Mouse (Mus musculus): ENCODE data around the gene Pnma1.

Pnma1 gene

DNA sequence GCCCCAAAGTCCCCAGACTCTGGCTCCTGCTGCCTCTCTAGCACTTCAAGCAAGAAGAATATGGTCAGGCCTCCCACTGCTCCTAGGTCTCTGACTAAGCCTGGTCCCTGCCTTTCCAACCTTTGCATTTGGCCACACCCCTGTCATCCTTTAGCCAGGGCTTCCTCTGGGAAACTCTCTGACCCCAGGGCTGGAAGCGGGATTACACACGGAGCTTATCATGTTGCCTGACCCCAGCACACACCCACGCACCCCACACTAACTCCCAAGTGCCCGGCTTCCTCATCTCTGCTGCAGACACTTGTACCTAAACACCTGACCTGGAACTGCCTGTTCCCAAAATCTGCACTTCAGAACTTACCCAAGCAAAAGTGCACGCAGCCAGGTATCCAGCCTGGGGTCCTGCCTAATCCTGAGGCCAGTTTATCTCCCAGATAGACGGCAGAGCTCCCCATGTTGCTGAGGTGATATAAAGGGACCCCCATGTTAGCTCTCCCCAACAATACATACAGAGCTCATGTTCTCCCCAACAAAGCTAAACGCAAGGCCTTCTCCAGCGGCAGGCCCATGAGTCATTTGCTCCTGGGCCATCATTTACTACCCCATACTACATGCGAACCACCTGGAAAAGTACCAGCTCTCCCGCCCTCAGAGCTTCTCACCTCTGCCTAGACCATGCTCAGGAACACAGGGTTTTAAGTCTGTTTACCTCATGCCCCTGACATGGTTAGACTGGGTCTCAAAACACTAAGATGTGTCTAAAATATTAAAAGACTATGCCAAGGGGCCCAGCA is 30.6 kb upstream of the Pnma1 start:
- in situ Hi-C loops (cut with MboI, MseI): no loop called here

DNA sequence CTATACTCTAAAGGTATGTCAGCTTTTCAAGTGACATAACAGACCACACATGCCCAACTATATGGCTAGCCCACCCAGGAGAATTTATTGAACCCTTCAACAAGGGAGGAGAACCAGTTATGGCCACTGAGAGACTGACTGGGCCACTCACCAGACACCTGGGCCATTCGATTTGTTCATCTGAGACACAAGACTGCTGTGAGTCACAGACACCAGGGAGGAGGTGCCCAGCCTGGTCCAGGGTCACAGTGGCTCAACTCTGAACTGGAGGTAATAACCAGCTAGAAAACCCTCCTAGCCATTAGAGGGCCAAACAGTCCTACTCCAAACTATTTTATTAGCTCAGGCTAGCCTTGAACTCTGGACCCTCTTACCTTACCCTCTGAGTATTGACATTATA is 29.8 kb upstream of the Pnma1 start:
- in situ Hi-C loops (cut with MboI, MseI): no loop called here

DNA sequence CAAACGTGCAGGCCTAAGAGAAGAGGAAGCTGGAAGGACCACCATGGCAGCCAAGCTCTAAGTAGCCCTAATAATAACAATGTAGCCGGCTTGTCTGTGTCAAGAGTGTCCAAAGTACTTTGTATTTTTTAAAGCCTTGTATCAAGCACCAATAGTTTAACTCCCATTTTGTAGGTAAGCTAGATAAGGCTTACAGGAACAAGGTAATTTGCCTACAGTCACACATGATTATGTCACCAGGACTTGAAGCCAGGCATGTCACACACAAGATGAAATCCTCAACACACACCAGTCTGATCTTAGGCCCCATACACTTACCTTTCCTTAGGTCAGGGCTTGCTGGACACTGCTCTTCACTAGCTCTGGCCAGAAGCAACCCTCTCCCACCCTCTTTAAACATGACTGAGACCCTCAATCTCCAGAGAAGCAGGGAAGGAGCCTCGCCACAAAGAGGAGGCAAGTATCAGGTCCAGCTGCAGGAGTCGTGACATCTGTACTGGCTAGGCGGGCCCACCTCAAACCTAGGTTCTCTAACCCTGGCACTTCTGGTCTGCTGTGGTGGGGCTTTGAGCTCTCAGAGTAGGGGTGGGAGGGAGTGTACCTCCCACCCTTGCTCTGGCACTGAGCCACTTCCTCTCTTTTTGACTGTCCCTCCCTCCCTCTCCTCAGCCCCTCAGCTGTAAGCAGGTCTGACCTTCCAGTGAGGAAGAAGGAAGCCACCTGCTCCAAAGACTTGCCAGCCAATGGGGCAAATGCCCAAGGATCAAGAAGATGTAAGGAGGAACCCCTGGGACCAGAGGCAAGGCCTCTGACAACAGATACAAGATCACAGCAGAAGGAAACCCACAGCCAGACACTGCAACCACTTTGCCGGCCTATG is 28.8 kb upstream of the Pnma1 start:
- in situ Hi-C loops (cut with MboI, MseI): no loop called here

DNA sequence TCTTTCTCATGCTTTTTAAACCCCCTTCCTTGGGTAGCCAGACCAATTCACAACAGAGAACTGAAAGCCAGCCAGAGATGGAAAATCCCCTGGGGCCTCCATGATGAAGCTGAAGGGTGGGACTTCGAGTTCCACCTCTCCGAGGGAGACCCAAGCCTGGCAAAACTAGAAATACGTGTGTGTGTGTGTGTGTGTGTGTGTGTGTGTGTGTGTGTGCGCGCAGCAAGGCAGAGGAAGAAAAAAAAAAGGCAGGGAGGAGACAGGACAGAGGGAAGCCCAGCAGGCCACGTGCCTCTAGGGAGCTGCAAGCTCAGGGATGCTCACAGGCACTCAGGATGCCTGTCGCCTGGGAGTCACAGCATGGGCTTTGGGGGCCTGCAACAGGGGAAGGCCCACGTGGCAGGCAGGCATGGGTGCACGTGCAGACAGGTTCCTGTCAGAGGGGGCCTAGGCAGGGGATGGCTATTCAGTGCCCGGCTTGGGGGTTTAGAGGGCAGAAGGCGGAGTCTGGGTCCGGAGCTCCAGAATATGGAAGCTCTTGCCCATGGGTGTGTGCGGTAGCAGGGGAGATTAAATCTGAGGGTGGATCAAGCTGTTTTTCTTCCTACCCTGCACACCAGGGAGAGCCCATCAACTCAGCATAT is 28.0 kb upstream of the Pnma1 start:
- in situ Hi-C loops (cut with MboI, MseI): no loop called here

DNA sequence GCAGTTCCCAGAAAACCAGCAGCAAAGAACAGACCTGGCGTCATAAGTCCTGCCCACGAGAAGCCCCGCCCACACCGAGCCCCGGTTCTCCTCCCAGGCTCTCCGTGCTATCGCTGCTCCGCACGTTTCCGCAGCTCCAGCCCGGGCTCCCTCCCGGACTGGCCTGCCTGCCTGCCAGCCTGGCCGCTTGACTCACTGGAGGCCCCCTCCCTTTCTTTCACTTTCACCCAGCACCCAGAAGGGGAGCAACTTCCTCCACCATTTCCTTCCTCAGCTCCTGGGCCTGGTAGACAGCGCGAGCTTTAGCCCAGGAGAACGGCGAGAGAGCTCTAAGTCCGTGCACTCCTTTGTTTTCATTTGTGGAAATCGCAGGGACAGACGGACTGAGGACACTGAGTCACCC is 27.4 kb upstream of the Pnma1 start:
- in situ Hi-C loops (cut with MboI, MseI): no loop called here

DNA sequence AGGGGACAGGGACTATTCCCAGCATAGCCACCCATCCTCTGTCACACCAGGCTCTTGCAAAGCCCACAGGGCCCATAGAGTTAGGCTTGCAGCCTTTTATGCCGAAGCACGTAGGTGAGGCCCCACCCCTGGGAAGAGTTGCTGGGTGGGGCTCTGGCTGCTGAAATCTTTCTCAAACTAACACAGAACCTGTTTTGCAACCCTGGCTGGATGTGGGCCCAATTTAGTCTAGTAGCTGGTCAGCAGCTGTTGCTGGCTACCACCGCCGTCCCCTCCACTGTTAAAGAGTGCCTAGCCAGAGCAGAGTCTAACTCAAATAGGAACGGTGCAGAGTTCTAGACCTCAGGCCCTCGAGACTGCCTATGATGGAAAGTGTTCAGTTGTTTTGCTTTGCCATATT is 26.6 kb upstream of the Pnma1 start:
- in situ Hi-C loops (cut with MboI, MseI): no loop called here

DNA sequence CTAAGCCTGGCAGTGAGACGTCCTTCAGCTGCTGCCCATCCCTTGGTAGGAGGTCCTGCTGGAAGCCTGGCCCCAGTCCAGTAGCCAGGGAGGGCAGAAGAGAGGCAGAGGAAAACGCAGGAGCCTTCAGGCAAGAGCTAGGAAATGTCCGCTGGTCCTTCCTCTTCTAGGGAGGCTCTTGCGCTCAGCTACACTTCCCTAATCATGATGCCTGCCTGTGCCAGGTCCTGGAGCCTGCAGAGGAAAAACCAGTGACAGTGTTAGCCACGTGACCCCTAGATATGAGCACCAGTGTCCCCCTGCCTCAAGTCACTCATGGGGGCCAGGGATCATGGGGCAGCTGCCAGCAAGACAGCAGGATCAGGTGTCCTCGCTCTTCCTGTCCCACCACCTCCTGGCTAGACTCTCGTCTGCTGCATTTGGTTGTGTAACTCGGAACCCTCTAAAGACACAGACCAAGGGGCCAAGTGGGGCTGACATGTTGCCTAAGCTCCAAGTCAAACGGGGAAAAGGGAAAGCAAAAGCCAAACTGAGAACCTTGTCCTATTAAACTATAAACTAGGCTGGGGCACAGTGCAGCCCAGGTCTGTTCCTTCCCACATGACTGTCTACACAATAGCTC is 26.0 kb upstream of the Pnma1 start:
- in situ Hi-C loops (cut with MboI, MseI): no loop called here

DNA sequence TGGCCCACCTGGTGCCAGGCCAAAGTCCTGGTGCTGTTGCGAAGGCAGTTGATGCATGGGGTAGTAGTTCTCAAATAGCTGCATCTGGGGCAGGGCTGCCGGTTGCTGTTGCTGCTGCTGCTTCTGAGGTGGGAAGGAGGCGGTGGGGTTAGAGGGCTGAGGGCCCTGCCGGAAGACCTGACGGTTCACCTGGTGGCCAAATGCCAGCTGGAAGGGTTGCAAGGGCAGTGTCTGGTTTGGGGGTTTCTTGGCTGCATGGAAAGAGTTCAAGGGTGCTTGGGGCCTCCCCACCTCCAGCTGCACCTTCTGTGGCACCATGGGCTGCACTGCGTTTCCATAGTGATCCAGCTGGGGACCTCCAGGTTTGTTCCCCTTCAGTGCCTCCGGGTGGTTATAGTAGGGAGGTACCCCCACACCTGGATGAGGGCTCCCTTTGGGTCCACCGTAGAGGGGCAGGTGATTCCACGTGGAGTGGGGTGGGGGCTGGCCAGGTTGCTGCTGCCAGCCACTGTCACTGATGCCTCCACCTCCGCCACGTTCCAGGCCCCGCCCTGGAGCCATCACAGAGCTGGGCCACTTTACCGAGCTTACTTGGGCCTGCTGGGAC is 25.1 kb upstream of the Pnma1 start:
- in situ Hi-C loops (cut with MboI, MseI): no loop called here

DNA sequence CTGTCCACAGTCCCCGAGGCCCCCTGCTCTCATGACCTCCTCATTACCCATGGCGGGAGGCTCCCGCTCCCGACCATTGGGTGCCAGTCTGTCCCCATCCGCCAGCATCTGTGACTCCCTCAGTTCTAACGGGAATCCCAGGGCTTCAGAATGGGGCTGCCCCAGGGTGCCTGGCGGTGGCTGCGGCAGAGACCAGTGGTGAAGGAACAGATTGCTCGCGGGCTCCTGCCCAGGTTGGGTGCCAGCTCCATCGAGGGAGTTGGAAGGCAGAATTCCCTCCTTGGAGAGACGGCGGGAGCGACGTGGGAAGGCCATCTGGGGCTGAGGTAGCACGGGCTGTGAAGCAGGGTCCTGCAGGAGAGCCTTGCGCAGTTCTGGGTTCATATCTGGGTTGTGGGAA is 24.6 kb upstream of the Pnma1 start:
- in situ Hi-C loops (cut with MboI, MseI): no loop called here

DNA sequence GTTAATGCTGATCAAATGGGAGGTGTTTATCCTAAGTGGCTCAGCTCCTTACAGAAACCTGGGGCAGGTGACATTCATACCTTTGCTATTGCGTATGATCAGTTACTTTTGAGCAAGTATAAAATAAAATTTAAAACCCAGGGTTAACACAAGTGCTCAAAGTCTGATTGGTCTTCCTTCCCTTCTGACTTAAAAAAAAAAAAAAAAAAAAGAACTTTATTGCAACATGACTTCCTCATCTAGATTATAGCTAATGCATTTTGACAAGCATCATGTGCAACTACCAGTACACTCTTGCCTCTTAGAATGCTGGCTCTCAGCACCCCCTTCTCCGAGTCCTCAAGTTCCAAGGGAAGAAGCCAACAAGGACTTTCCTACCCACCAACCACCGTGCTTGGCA is 23.9 kb upstream of the Pnma1 start:
- in situ Hi-C loops (cut with MboI, MseI): no loop called here

DNA sequence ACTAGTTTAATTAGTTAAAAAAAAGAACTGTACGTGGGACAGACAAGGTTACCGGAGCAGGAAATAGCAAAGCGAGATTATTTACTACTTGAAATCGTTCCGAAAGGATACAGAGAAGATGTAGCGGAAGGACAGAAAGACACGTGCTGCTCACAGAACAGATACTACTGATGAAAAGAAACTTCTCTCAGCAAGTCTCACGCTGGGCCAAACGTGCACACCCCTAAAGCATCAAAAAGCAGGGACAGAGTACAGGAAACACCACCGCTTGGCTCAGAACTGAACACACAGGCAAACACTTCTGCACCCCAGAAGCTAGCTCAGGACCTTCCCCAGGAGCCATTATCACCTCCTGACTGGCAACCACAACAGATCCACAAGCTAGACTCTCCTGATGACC is 22.3 kb upstream of the Pnma1 start:
- in situ Hi-C loops (cut with MboI, MseI): no loop called here

DNA sequence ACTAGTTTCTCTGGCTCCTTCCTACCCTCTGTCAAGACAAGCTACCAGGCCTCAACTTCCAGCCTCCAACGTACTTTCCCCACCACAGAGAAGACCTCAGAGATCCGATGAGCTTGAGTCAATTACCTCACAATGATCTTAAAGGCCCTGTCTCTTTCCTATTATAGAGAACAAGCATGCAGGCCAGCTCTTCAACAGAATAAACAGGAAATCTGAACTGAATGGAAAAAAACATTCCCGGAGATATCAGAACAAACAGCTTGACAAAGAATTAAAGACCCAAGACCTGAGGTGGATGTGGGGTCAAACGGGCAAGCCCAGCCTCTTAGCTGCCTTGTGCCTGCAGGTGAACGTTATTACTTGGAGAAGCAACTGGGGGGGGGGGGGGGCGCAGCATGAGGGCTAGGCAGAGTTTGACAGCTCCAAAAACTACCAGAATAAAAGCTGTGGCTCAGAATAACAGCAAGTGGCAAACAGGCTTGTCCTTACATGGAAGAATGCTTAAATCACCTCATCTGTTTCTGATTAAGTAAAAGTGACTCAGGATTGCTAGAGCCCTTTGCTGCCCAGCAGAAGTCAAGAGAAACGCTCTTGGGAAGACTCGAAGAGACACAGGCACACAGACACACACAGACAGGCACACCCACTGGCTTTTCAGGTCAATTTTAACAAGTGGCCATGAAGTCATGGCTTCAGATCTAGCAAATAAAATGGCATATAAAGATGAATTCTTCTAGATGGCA is 17.5 kb upstream of the Pnma1 start:
- in situ Hi-C loops (cut with MboI, MseI): no loop called here

DNA sequence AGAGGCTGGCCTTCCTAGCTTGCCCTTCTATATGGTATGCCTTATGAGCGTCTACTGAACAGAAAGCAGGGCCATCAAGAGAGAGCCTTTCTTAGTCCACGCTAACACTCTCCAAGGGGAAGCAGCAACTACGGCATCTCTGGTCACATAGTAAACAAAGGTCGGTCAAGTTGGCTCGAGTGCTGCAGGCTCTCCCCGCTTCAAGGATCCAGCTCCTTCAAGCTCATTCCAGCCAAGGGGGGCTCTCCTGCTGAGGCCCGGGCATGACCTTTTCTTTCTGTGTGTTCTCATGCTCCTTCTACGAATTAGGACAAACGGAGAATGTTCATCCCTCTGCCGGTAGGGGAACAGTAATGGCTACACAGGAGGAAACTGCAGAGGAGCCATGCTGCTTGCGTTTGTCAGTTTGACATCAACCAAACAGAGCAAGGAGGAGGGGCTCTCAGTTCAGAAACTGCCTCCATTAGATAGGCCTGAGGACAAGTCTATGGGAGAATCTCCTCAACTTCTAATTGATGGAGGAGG is 15.4 kb upstream of the Pnma1 start:
- in situ Hi-C loops (cut with MboI, MseI): no loop called here

DNA sequence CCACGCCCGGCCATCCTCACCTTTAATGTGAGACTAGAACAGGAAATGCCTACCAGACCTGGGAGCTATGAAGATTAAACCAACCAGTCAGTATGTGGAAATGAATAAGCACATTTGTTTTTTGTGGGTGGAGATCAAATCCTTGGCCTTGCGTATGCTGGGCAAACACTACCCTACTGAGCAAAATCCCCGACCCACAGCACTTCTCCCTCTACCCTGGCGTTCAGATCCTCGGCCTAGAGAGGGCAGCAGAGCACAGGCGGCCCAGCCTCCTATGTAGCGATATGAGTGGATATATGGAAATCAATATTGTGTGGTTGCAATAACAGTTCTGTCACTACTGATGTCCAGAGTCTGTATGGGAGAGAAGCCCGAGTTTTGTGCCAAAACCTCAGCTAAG is 14.8 kb upstream of the Pnma1 start:
- in situ Hi-C loops (cut with MboI, MseI): no loop called here

DNA sequence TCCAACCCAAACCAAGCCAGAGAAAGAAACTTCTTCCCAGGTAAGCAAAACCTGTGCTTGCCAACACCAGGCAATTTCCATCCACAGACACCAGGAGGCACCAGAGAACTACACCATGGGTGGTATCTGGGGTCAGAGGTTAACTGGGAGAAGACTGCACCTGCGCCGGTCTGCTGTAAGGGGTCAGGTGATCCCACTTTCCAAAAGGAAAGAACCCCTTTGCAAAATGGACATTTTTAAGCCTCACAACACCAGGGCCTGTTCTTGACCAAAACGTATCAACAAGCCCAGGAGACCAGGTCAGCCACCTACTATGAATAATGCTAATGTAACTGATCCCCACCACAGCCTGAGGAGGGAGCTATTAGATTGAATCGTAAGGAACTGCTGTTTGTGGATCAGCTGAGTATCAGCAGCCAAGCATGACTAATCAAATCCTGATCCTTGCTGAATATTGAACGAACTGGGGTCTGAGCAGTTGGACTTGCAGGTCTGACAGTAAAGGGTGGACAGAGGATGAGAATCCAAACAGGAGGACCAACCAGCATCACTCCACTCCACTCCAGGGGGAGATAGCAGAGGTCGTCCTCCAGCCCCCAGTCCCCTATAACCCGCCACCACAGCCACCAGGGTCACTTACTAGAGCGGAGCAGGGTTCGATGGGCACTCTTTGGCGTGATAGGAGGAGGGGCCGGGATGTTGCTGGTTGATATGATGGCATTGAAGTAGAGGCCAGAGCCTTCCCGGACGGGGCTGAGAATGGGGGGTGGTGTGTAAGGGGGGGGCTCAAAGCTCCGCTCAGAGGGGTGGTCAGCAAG is 13.5 kb upstream of the Pnma1 start:
- in situ Hi-C loops (cut with MboI, MseI): no loop called here

DNA sequence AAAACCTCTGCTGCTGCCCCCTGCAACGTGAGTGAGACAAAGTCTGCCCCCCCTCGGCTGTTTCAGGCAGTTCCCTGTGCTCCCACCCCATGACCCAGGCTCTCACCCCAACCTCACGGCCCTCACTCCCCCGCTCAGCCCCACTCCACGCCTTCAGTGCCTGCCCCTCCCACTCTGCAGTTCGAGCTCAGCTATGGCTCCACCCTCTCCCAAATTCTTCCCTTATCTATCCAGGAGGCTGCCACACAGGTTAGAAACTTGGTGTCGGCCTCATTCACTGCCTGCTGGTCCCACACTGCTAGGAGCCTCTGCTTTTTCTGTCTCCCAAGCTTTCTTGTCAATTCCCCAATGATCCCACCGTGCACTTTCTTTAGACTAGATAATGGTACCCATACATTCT is 12.8 kb upstream of the Pnma1 start:
- in situ Hi-C loops (cut with MboI, MseI): no loop called here

DNA sequence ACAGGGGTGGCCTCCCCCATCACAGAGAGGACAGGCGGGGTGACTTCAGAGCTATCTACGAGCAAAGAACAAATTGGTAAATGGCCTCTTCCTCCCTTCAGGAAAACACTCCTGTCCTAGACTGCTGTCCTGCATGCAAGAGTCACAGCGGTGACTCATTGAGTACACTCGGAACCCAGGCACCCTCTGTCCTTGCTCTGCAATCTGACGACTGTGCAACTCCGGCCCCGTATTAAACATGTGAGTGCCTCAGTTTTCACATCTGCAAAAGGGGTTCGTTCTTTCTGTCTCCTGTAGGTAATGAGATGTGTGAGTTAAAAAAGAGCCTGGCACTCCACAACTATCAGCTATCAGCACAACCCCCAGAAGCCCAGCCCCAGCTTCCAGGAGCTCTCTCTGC is 12.2 kb upstream of the Pnma1 start:
- in situ Hi-C loops (cut with MboI, MseI): no loop called here

DNA sequence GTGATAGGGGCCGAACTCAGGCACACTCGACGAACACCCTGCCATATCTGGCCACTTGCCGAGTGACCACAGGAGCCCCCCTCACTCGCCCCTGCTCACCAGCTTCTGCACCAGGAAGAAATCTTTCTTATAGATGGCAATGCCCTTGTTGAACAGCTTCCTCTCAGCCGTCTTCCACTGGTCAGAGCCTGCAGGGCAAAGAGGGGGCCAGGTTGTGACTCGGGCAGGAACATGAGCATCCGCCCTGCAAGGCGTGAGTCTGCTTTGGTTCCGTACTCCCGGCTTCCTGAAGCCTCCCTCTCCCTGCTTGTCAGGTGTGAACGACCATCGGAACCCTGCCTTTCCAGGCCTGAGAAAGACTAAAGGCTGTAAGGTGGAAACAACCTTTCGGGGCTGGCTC is 9.9 kb upstream of the Pnma1 start:
- in situ Hi-C loops (cut with MboI, MseI): no loop called here

DNA sequence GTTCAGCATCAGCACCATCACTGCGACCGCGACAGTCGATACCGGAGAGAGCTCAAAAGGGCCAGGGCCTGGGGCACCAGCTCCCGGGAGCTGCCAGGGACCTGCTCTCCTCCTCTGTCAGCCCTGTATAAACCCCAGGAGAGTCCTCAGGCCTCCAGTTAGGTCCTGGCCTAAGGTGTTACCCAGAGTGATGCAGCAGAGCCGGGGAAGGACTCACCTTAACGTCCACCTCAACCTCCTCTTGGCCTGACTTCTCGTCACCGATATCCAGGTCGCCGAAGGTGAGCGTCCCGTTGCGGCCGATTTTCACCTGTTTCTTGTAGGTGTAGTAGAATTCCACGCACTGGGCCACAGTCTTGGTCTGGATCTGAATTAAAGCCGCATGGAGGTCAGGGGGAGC is 7.9 kb upstream of the Pnma1 start:
- in situ Hi-C loops (cut with MboI, MseI): no loop called here

DNA sequence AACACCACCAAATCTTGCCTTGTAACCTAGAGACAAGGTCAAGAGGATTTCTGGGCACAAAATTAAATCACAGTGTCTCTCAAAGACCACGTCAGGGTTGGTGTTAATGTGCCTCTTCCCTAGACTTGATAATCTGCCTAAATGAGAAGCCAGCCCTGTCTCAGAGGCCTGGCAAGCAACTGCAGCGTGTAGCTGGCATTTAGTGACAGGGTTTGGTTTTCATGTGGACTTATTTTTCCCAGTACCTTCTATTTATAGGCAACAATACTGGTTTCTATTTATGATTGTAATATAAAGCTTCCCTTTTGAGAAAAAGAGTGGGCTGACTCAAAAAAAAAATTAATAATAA is 7.2 kb upstream of the Pnma1 start:
- in situ Hi-C loops (cut with MboI, MseI): no loop called here

Data from T-helper 1 cell (primary cell).